Mouse (Mus musculus): Measurements from ENCODE around the gene Pdap1. TPM values are rescaled to one million over a fixed set of nuclear protein-coding genes. Genes with fewer than 3 reads are reported as not detected.
"Not testable (repeated sequence)": the region's sequence is repeated elsewhere in the genome, so short reads cannot be mapped to it uniquely, and the experiment has no call there.

Pdap1 gene
- polyA plus RNA-seq, 1 experiment = 18.7 TPM

DNA sequence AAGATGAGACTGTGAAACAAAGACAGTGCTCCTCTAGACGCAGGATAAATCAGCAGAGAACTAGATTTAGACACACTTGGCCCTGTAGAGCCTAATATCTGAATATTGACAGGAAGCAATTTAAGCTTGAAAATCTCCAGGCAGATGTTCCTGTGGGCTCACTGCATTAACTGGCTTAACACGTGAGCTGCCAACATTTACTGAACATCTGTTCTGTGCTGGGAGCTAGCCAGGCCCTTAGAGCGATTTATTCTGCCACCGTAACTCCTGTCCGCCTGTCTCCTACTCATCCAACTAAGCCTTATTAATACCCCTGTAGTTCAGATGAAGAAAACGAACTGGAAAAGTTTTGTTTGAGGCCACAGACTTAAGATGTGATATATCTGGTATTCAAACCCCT lies 1.2 kb downstream of the Pdap1 start:
- TF ChIP-seq CTCF (IDR thresholded peaks at IDR 0.05; ENCODE audit: extremely low read depth, insufficient read length, insufficient replicate concordance, low read depth, low read length) = no peak
- no peak for TF ChIP-seq POLR2A (IDR thresholded peaks at IDR 0.05; ENCODE audit: low read depth, low read length)
- peaks cover 40% of the 10 kb centered on the region for H3K36me3 ChIP-seq (ENCODE audit: control insufficient read depth, insufficient read depth, low read length)
- H3K27ac ChIP-seq (ENCODE audit: insufficient read depth, low read depth, low read length) = no peak overlapping the region
- no peaks in the 10 kb centered on the region for H3K27me3 ChIP-seq (ENCODE audit: control insufficient read depth, insufficient read depth, low read length)
- no peak overlapping the region; the same call in 1 of the 2 replicates for H3K4me3 ChIP-seq (ENCODE audit: low read depth, low read length)
- 2% methylated on average over 6 of the region's 6 CpGs for WGBS
- H3K4me1 ChIP-seq (ENCODE audit: control insufficient read depth, insufficient read depth, insufficient read length, low read length) = peaks cover 4% of the 10 kb centered on the region; the same call in 1 of the 2 replicates

DNA sequence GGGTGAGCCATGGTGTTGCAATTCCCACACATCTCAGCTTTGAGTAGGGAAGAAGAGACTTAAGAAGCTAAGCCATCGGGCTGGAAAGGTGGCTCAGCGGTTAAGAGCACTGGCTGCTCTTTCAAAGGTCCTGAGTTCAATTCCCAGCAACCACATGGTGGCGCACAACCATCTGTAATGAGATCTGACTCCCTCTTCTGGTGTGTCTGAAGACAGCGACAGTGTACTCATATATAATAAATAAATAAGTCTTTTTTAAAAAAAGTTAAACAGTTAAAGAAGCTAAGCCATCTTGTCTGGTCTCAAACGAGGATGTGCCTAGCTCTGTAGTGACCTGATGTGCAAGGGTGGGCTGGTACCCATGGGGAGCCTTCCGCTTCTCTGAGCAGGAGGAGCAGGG lies 6.8 kb downstream of the Pdap1 start:
- not testable (repeated sequence) for H3K4me3 ChIP-seq (ENCODE audit: low read depth, low read length); H3K27ac ChIP-seq (ENCODE audit: insufficient read depth, low read depth, low read length); H3K27me3 ChIP-seq (ENCODE audit: control insufficient read depth, insufficient read depth, low read length); H3K4me1 ChIP-seq (ENCODE audit: control insufficient read depth, insufficient read depth, insufficient read length, low read length)
- WGBS = 87% methylated on average over 6 of the region's 6 CpGs
- peaks cover 68% of the 10 kb centered on the region for H3K36me3 ChIP-seq (ENCODE audit: control insufficient read depth, insufficient read depth, low read length)

GRCm38 (mm10) chr5:145130995-145131394 lies 9.0 kb downstream of the Pdap1 start:
- H3K36me3 ChIP-seq (ENCODE audit: control insufficient read depth, insufficient read depth, low read length) = peaks cover 84% of the 10 kb centered on the region
- TF ChIP-seq CTCF (IDR thresholded peaks at IDR 0.05; ENCODE audit: extremely low read depth, insufficient read length, insufficient replicate concordance, low read depth, low read length) (no peak), POLR2A (IDR thresholded peaks at IDR 0.05; ENCODE audit: low read depth, low read length) (no peak)
- H3K4me1 ChIP-seq (ENCODE audit: control insufficient read depth, insufficient read depth, insufficient read length, low read length) = no peaks in the 10 kb centered on the region; the same call in 1 of the 2 replicates
- H3K4me3 ChIP-seq (ENCODE audit: low read depth, low read length) = no peak overlapping the region
- H3K27ac ChIP-seq (ENCODE audit: insufficient read depth, low read depth, low read length) = no peak overlapping the region
- WGBS = 72% methylated on average over 3 of the region's 3 CpGs
- H3K27me3 ChIP-seq (ENCODE audit: control insufficient read depth, insufficient read depth, low read length) = no peaks in the 10 kb centered on the region

GRCm38 (mm10) chr5:145130191-145130590 lies 9.8 kb downstream of the Pdap1 start:
- Histone ChIP-seq H3K27me3 (ENCODE audit: control insufficient read depth, insufficient read depth, low read length) (no peaks in the 10 kb centered on the region), H3K4me1 (ENCODE audit: control insufficient read depth, insufficient read depth, insufficient read length, low read length) (no peaks in the 10 kb centered on the region; the same call in 1 of the 2 replicates), H3K27ac (ENCODE audit: insufficient read depth, low read depth, low read length) (no peak overlapping the region), H3K36me3 (ENCODE audit: control insufficient read depth, insufficient read depth, low read length) (peaks cover 89% of the 10 kb centered on the region), H3K4me3 (ENCODE audit: low read depth, low read length) (no peak overlapping the region)
- TF ChIP-seq POLR2A (IDR thresholded peaks at IDR 0.05; ENCODE audit: low read depth, low read length) (no peak), CTCF (IDR thresholded peaks at IDR 0.05; ENCODE audit: extremely low read depth, insufficient read length, insufficient replicate concordance, low read depth, low read length) (no peak)
- 77% methylated on average over 11 of the region's 11 CpGs for WGBS

DNA sequence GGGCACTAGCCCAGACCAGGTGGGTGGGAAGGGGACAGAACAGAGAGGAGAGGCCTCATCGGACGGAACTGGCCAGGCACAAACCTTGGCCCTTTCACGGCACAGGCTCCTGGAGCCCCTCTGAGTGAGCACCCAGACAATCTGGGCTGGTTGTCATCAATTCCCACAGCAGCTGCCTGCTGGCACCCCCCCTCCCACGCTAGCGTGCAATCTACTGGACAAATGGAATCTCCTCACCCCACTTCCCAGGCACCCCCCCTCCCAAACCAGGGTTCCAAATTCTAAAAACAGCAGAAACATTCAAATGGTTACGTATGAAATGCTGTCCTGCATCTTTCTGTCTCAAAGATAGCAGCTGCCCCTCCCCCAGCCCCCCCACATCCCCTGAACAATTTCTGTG lies 10.3 kb downstream of the Pdap1 start:
- H3K4me1 ChIP-seq (ENCODE audit: control insufficient read depth, insufficient read depth, insufficient read length, low read length); H3K27ac ChIP-seq (ENCODE audit: insufficient read depth, low read depth, low read length); H3K27me3 ChIP-seq (ENCODE audit: control insufficient read depth, insufficient read depth, low read length); H3K4me3 ChIP-seq (ENCODE audit: low read depth, low read length): not testable (repeated sequence)
- H3K36me3 ChIP-seq (ENCODE audit: control insufficient read depth, insufficient read depth, low read length) = peaks cover 90% of the 10 kb centered on the region
- WGBS = 81% methylated on average over 6 of the region's 6 CpGs

DNA sequence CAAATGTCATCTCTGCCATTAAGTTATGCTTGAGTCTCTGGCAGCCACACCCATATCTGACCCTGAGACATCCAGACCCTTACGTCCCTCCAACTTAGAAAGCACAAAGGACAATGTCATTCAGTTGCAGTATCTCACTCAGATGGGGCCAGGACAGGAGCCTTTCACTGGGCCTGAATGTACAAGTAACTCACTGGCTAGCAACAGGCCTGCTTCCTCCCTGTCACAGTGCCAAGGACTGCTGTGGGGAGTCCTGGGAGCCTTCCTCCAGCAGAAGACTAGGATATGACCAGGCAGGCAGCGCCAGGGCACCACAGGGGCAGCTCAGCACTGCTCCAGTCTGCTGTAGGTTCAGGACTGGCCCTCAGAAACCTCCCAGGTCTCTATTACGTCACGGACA lies 10.9 kb downstream of the Pdap1 start:
- TF ChIP-seq CTCF (IDR thresholded peaks at IDR 0.05; ENCODE audit: extremely low read depth, insufficient read length, insufficient replicate concordance, low read depth, low read length) (no peak), POLR2A (IDR thresholded peaks at IDR 0.05; ENCODE audit: low read depth, low read length) (no peak)
- Histone ChIP-seq H3K36me3 (ENCODE audit: control insufficient read depth, insufficient read depth, low read length) (peaks cover 90% of the 10 kb centered on the region), H3K27ac (ENCODE audit: insufficient read depth, low read depth, low read length) (no peak overlapping the region)

GRCm38 (mm10) chr5:145126580-145126979 lies 13.5 kb downstream of the Pdap1 start:
- 92% methylated on average over 9 of the region's 9 CpGs for WGBS
- H3K27me3 ChIP-seq (ENCODE audit: control insufficient read depth, insufficient read depth, low read length) = no peaks in the 10 kb centered on the region
- TF ChIP-seq CTCF (IDR thresholded peaks at IDR 0.05; ENCODE audit: extremely low read depth, insufficient read length, insufficient replicate concordance, low read depth, low read length) (no peak), POLR2A (IDR thresholded peaks at IDR 0.05; ENCODE audit: low read depth, low read length) (no peak)
- no peaks in the 10 kb centered on the region for H3K4me1 ChIP-seq (ENCODE audit: control insufficient read depth, insufficient read depth, insufficient read length, low read length)
- H3K36me3 ChIP-seq (ENCODE audit: control insufficient read depth, insufficient read depth, low read length) = peaks cover 91% of the 10 kb centered on the region
- no peak overlapping the region for H3K27ac ChIP-seq (ENCODE audit: insufficient read depth, low read depth, low read length)
- H3K4me3 ChIP-seq (ENCODE audit: low read depth, low read length) = no peak overlapping the region

More for the DNA sequence above, 10.9 kb downstream of the Pdap1 start:
- Histone ChIP-seq H3K27me3 (ENCODE audit: control insufficient read depth, insufficient read depth, low read length) (no peaks in the 10 kb centered on the region), H3K4me3 (ENCODE audit: low read depth, low read length) (no peak overlapping the region), H3K4me1 (ENCODE audit: control insufficient read depth, insufficient read depth, insufficient read length, low read length) (no peaks in the 10 kb centered on the region)
- 79% methylated on average over 4 of the region's 4 CpGs for WGBS

DNA sequence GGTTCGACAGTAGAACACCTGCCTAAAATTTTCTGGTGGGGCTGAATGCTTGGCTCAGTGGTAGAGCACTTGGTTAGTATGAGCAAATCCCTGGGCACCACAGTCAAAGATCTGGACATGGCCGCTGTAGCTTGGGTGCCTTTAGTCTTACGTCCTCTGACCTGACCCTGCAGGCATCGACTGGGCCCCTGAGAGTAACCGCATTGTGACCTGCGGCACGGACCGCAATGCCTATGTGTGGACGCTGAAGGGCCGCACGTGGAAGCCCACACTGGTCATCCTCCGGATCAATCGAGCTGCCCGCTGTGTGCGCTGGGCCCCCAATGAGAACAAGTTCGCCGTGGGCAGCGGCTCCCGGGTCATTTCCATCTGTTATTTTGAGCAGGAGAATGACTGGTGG lies 16.6 kb downstream of the Pdap1 start:
- peaks cover 6% of the 10 kb centered on the region for H3K4me1 ChIP-seq (ENCODE audit: control insufficient read depth, insufficient read depth, insufficient read length, low read length)
- peaks cover 66% of the 10 kb centered on the region for H3K36me3 ChIP-seq (ENCODE audit: control insufficient read depth, insufficient read depth, low read length)
- TF ChIP-seq POLR2A (IDR thresholded peaks at IDR 0.05; ENCODE audit: low read depth, low read length) (no peak), CTCF (IDR thresholded peaks at IDR 0.05; ENCODE audit: extremely low read depth, insufficient read length, insufficient replicate concordance, low read depth, low read length) (no peak)
- H3K27ac ChIP-seq (ENCODE audit: insufficient read depth, low read depth, low read length) = no peak overlapping the region
- no peaks in the 10 kb centered on the region for H3K27me3 ChIP-seq (ENCODE audit: control insufficient read depth, insufficient read depth, low read length)
- H3K4me3 ChIP-seq (ENCODE audit: low read depth, low read length) = no peak overlapping the region
- 94% methylated on average over 19 of the region's 19 CpGs for WGBS

All from small intestine, adult 2 months (tissue).